Mouse (Mus musculus): ENCODE data around the gene Trip12. TPM values are rescaled to one million over a fixed set of nuclear protein-coding genes. Genes with fewer than 3 reads are reported as not detected.

Gene Trip12
- polyA plus RNA-seq (2012; rRNA removed), result 27.2 and 30.2 TPM in 2 replicates

DNA sequence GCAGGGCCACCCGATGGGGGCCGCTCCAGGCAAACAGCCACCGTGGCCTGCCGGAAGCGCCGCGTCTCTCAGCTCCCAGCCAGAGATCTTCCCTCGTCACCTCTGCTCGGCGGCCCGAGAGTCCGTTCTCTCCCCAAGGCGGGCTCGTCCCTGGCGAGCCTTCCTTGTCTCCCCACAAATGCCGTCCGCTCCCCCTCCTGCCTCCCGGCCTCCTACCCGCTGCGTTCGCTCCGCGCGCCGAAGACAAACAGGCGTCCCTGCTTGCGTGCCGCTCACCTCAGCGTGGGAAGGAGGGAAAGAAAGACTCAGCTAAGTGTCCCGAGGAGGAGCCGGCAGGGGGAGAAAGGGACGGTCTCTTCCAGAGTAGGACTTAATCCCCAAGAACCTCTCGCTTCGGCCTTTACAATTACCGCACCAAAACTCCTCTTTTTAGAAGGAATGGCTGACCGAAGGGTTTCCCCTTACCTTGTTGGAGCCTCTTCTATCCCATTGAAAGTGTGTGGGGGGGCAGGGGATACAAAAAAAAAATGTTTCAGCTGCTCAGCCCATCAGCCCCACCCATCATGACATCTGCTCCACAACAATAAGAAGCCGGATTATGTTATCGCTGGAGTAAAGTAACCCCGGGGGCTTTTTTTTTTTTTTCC, at the start of gene Trip12:
Gene Trip12 (minus strand): TSS at position 499 of the 647 bp plus-strand sequence.

DNA sequence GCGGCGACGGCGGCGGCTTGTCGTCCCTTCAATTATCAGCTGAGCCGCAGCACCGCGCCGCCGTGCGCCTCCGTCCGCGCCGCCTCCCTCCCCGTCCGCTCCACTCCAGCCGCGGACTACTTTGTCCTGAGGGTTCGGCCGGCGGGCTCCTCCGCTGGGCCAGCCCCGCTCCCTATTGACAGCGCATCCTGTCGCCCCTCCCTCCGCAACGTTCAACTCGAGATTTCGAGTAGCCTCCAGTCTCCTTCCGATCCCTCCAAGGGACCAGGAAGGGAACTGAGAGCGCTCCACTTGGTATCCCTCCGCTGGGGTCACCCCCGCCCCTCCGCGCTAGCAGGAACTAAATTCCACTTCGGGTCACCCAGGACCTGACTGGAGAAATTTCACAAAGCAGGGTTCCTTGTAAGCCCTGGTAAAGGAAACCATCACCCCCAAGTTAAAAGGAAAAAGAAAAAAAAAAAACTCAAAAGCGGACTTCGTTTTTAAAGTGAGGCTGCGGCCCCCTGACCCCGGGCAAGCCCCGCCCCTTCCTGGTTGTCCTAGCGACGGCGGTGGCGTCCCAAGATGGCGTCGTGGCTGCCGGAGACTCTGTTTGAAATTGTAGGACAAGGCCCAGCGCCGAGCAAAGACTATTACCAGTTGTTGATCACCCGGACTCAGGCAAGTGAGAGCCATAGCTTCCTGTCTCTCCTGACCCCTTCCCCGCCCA, 853 bp downstream of the Trip12 start, which contains the start of gene Fbxo36:
Gene Fbxo36 (plus strand): TSS at position 533 of the 709 bp plus-strand sequence.

DNA sequence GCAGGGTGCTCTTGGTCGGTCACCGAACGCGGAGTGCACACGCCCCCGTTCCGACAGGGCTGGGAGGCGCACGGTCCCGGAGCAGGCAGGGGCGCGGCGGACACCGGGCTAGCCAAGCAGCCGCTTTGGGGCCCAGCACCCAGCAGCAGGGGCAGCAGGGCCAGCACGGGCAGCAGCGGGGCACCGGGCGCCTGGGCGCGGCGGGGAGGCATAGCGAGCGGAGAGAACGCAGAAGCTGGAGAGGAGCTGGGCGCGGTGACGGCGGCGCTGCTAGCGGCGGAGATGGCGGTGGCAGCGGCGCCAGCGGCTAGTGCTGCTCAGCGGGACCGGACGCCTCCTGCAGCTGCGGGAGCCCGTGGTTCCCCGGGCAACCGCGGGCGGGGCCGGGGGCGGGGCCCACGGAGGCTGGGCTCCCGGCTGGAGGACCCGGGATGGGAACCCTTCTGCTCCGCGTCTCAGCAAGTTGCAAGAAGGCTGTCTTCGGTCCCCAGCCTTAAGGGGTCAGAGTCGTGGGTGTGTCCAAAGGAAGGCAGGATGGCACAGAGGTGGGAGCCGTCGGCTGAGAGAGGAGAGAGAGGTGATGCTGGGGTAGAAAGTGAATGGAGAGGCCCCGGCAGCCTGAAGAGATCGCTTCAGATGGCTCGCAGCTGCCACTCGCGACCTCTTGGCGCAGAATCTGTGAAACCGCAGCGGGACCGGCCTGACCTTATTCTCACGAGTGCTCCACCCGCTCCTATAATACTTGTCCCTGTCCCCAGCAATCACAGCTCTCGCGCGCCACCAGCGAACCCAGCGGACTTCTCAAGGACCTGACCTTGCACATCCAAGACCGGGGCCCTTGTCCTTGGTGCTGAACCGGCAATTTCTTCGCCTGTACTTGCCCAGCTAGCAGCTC, 144.6 kb downstream of the Trip12 start, which contains the start of gene Dner:
Gene Dner (minus strand): TSS at position 705 of the 895 bp plus-strand sequence.

Other genes with a start within 250 kb of the Trip12 start
- 0.01 TPM in 2 replicates for gene Dner, start 144.3 kb downstream of the Trip12 start, polyA plus RNA-seq (2012; rRNA removed)
- gene Fbxo36, start 675 bp downstream of the Trip12 start, polyA plus RNA-seq (2012; rRNA removed), result 2.9 TPM in 2 replicates
- gene Slc16a14, start 94.6 kb upstream of the Trip12 start, polyA plus RNA-seq (2012; rRNA removed), result 0.01 and 0.04 TPM in 2 replicates